Mouse (Mus musculus) liver, postnatal 0 days (tissue): ENCODE measurements around the gene H3f3b. TPM values are rescaled to one million over a fixed set of nuclear protein-coding genes. Genes with fewer than 3 reads are reported as not detected.
"Not testable (repeated sequence)": the region's sequence is repeated elsewhere in the genome, so short reads cannot be mapped to it uniquely, and the experiment has no call there.

Experiments
- ATAC-seq: fragments of 200-750 bp; cut with Nextera tagmentation; 2 replicates; pipeline ENCODE4 v1.8.0; 2017; ENCODE audit warnings: mild to moderate bottlenecking, moderate library complexity
- DNase-seq: peaks from one replicate; pipeline ENCODE4 v3.0.0-alpha.2; 2016
- H3K27ac ChIP-seq: fragments of 300-500 bp; sonication (generic); 2 replicates; pipeline ENCODE4 v1.5.1; 2014; ENCODE audit warnings: antibody characterized with exemption, moderate library complexity, mild to moderate bottlenecking, low read depth
- H3K27me3 ChIP-seq: fragments of 300-500 bp; sonication (generic); 2 replicates; pipeline ENCODE4 v1.6.1; 2014; ENCODE audit warnings: low read length, control low read depth, mixed read lengths; ENCODE audit not compliant: insufficient read depth
- H3K36me3 ChIP-seq: fragments of 300-500 bp; sonication (generic); replicated peaks from 2 replicates; pipeline ENCODE4 v1.6.1; 2014; ENCODE audit warnings: mild to moderate bottlenecking, control low read depth, low read length, moderate library complexity, mixed read lengths; ENCODE audit not compliant: insufficient read depth
- H3K4me1 ChIP-seq: fragments of 300-500 bp; sonication (generic); 2 replicates; pipeline ENCODE4 v1.6.1; 2014; ENCODE audit warnings: antibody characterized with exemption, mild to moderate bottlenecking, control low read depth; ENCODE audit not compliant: insufficient read depth
- H3K4me2 ChIP-seq: fragments of 300-500 bp; sonication (generic); 2 replicates; pipeline ENCODE4 v1.6.1; 2014; ENCODE audit warnings: low read depth, mild to moderate bottlenecking, low read length, moderate library complexity, mixed read lengths
- H3K4me3 ChIP-seq: fragments of 300-500 bp; sonication (generic); 2 replicates; pipeline ENCODE4 v1.5.1; 2014; ENCODE audit warnings: low read depth, low read length
- H3K9ac ChIP-seq: fragments of 300-500 bp; sonication (generic); replicated peaks from 2 replicates; pipeline ENCODE4 v1.6.1; 2014; ENCODE audit warnings: mild to moderate bottlenecking, moderate library complexity
- H3K9me3 ChIP-seq: fragments of 300-500 bp; sonication (generic); 2 replicates; pipeline ENCODE4 v1.6.1; 2016; ENCODE audit warnings: mild to moderate bottlenecking, control low read depth, low read length, mixed read lengths
- CTCF ChIP-seq: sonication (generic); IDR thresholded peaks from 2 replicates; pipeline ENCODE4 v1.5.1; 2016; ENCODE audit warnings: antibody characterized with exemption, low read depth
- EP300 ChIP-seq: IDR thresholded peaks from 2 replicates; pipeline ENCODE4 v1.6.1; 2016; ENCODE audit warnings: antibody characterized with exemption, low read depth, mild to moderate bottlenecking
- WGBS: fragments of 180-500 bp; shearing (Covaris S2); extraction: QIAGEN DNeasy Blood & Tissue Kit; methylation state at CpG from one replicate; pipeline ENCODE4 v1.1.7; 2014; ENCODE audit not compliant: insufficient replicate concordance; 5-methylcytosine and 5-hydroxymethylcytosine counted together
- polyA plus RNA-seq: library from polyadenylated mRNA; unstranded; fragments of >200 nt; fragmentation: Nextera tagmentation; extraction: Ambion mirVana; gene quantifications from 2 replicates; pipeline ENCODE4 v1.2.1, GENCODE M21; 2015

The H3f3b gene
- polyA plus RNA-seq, 1 experiment from 2014 or later: 656 TPM

GRCm38 (mm10) chr11:116019976-116020411 lies 7.8 kb downstream of the H3f3b start:
- no peak for TF ChIP-seq EP300
- TF ChIP-seq CTCF: no peak
- peak overlapping the region; percentile 53; the same call in 1 of the 2 replicates for H3K27ac ChIP-seq
- 0 out of 2 replicates have a peak, but pooled peaks cover 2% of the 10 kb centered on the region for H3K4me1 ChIP-seq
- H3K36me3 ChIP-seq: peaks cover 19% of the 10 kb centered on the region
- H3K27me3 ChIP-seq: no peaks in the 10 kb centered on the region
- no peak for DNase-seq
- H3K4me3 ChIP-seq: no peak overlapping the region
- H3K4me2 ChIP-seq: no peak overlapping the region
- ATAC-seq: peak; percentile 2
- 88% methylated on average over 2 of the region's 2 CpGs for WGBS
- no peaks in the 10 kb centered on the region for H3K9me3 ChIP-seq
- H3K9ac ChIP-seq: no peak overlapping the region

- TF ChIP-seq EP300: no peak
- TF ChIP-seq CTCF: no peak
- Histone ChIP-seq H3K27ac (no peak overlapping the region), H3K4me2 (no peak overlapping the region), H3K36me3 (peaks cover 19% of the 10 kb centered on the region), H3K9me3 (no peaks in the 10 kb centered on the region), H3K27me3 (no peaks in the 10 kb centered on the region), H3K9ac (no peak overlapping the region), H3K4me3 (no peak overlapping the region), H3K4me1 (0 out of 2 replicates have a peak, but pooled peaks cover 5% of the 10 kb centered on the region)
- no peak for ATAC-seq
- no peak for DNase-seq
- WGBS: 55% methylated on average over 1 of the region's 1 CpGs
Observed at GRCm38 (mm10) chr11:116019360-116019791, 8.4 kb downstream of the H3f3b start.

- not testable (repeated sequence) for ATAC-seq, DNase-seq, H3K4me2 ChIP-seq, H3K27ac ChIP-seq, H3K4me3 ChIP-seq, H3K27me3 ChIP-seq, H3K9ac ChIP-seq, H3K9me3 ChIP-seq, H3K4me1 ChIP-seq
- WGBS: 92% methylated on average over 4 of the region's 4 CpGs
- H3K36me3 ChIP-seq: peaks cover 19% of the 10 kb centered on the region
Observed at GRCm38 (mm10) chr11:116018867-116019266, 8.9 kb downstream of the H3f3b start.

- 36% methylated on average over 6 of the region's 6 CpGs for WGBS
- DNase-seq (peak; percentile 64), ATAC-seq (no peak)
- H3K4me2 ChIP-seq: no peak overlapping the region
- H3K27ac ChIP-seq: no peak overlapping the region
- peaks cover 14% of the 10 kb centered on the region for H3K36me3 ChIP-seq
- peaks cover 7% of the 10 kb centered on the region; the same call in 1 of the 2 replicates for H3K4me1 ChIP-seq
- no peak overlapping the region for H3K9ac ChIP-seq
- no peak for TF ChIP-seq EP300
- peak; percentile 78 for TF ChIP-seq CTCF
- no peaks in the 10 kb centered on the region for H3K27me3 ChIP-seq
- no peaks in the 10 kb centered on the region for H3K9me3 ChIP-seq
- H3K4me3 ChIP-seq: no peak overlapping the region
Observed at GRCm38 (mm10) chr11:116018106-116018505, 9.7 kb downstream of the H3f3b start.

- DNase-seq: no peak
Observed at GRCm38 (mm10) chr11:116014821-116015220, 12.9 kb downstream of the H3f3b start.

GRCm38 (mm10) chr11:116012262-116012947 lies 15.4 kb downstream of the H3f3b start, which contains the start of gene Galk1:
TSS of gene Galk1 (minus strand) at chr11:116012719.
- Histone ChIP-seq H3K27ac (peak within 1 kb of the TSS; percentile 94), H3K9ac (peak within 1 kb of the TSS; percentile 81), H3K9me3 (no peaks in the 10 kb centered on the region), H3K4me3 (peak within 1 kb of the TSS; percentile 69), H3K4me2 (peak within 1 kb of the TSS; percentile 87), H3K27me3 (no peaks in the 10 kb centered on the region), H3K4me1 (peaks cover 21% of the 10 kb centered on the region), H3K36me3 (peaks cover 18% of the 10 kb centered on the region)
- under 1% methylated on average over 49 of the region's 55 CpGs for WGBS
- ATAC-seq: peak; percentile 86
- DNase-seq: peak; percentile 93
- TF ChIP-seq CTCF: no peak
- no peak for TF ChIP-seq EP300

More at GRCm38 (mm10) chr11:116014821-116015220, 12.9 kb downstream of the H3f3b start:
- TF ChIP-seq CTCF (no peak), EP300 (peak; percentile 23; the same call in 1 of the 2 replicates)
- no peak for ATAC-seq
- Histone ChIP-seq H3K4me2 (no peak overlapping the region), H3K27ac (no peak overlapping the region), H3K36me3 (0 out of 2 replicates have a peak, but pooled peaks cover 2% of the 10 kb centered on the region), H3K9me3 (no peaks in the 10 kb centered on the region), H3K9ac (no peak overlapping the region), H3K27me3 (no peaks in the 10 kb centered on the region), H3K4me1 (peaks cover 21% of the 10 kb centered on the region), H3K4me3 (no peak overlapping the region)
- 54% methylated on average over 8 of the region's 8 CpGs for WGBS
